ENCODE assay signal across 27 mouse cellular contexts in the genomic region with DNA sequence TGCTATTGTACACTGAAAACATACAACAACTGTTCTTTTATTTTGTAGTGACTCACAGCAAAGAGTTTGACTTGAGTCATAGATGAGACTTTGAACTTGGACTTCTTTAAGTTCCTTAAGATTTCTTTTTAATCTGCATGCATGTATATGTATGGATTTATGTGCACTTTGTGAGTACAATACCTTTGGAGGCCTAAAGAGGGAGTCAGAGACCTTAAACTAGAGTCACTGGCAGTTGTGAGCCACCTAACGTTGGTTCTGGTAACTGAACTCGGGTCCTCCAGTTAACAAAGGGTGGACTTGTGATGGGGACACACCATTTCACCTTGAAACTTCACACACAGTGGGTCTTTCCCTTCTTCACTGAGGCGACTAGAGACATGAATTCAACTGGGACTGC.
"Had no signal": no experiment of that assay in that cellular context is flagged by ENCODE, and none has a peak within 500 bp of the region (broad histone marks: within the 10 kb centered on the region; RNA-seq: fewer than 3 reads in every experiment).

No protein-coding gene starts in this region.

- ATAC-seq: hindbrain, embryonic 16.5 days; inflammation-experienced regulatory T-cells, adult 6 months; intestine, embryonic 15.5 days; intestine, postnatal 0 days; liver, embryonic 12.5 days had no signal

- DNase-seq: gastrocnemius, adult 2 months; gastrocnemius, postnatal 10 days; gastrocnemius, postnatal 25 days; heart, adult 18-20 months; heart, postnatal 10 days; heart, postnatal 4 days; kidney, adult 18-20 months; kidney, adult 8-10 months; kidney, postnatal 14 days; kidney, postnatal 36 days; layer of hippocampus, postnatal 36 days; left cerebral cortex, postnatal 4 days; lung, adult 18-20 months had no signal

- H3K27me3 ChIP-seq: heart, embryonic 12.5 days; hindbrain, embryonic 12.5 days; intestine, embryonic 15.5 days; kidney, embryonic 15.5 days; limb, embryonic 13.5 days; limb, embryonic 15.5 days; liver, embryonic 12.5 days had no signal

- H3K9ac ChIP-seq: heart, embryonic 12.5 days; hindbrain, embryonic 12.5 days; hindbrain, embryonic 14.5 days; intestine, embryonic 15.5 days; kidney, embryonic 15.5 days; limb, embryonic 13.5 days; limb, embryonic 15.5 days; liver, embryonic 12.5 days; liver, embryonic 14.5 days had no signal

- H3K4me1 ChIP-seq: intestine, embryonic 15.5 days; liver, embryonic 12.5 days had no signal

- H3K4me2 ChIP-seq: heart, embryonic 12.5 days; hindbrain, embryonic 12.5 days; hindbrain, embryonic 14.5 days; intestine, embryonic 15.5 days; kidney, embryonic 15.5 days; limb, embryonic 13.5 days; limb, embryonic 15.5 days; liver, embryonic 12.5 days had no signal

- H3K4me3 ChIP-seq: gastrocnemius, adult 2 months; heart, embryonic 10.5 days; heart, embryonic 12.5 days; hindbrain, embryonic 10.5 days; hindbrain, embryonic 12.5 days; intestine, embryonic 15.5 days; kidney, embryonic 15.5 days; limb, embryonic 13.5 days; limb, embryonic 15.5 days; liver, embryonic 12.5 days had no signal

- H3K27ac ChIP-seq: gastrocnemius, adult 2 months; heart, embryonic 10.5 days; hindbrain, embryonic 12.5 days; hindbrain, embryonic 14.5 days; intestine, embryonic 15.5 days; kidney, embryonic 15.5 days; limb, embryonic 15.5 days; liver, embryonic 12.5 days; liver, embryonic 14.5 days had no signal

- H3K9me3 ChIP-seq: heart, embryonic 10.5 days; hindbrain, embryonic 12.5 days; intestine, embryonic 15.5 days; kidney, embryonic 15.5 days; limb, embryonic 15.5 days; liver, embryonic 12.5 days had no signal
